Mouse (Mus musculus) intestine, embryonic 14.5 days (tissue): ENCODE data around the gene Slit3. TPM values are rescaled to one million over a fixed set of nuclear protein-coding genes. Genes with fewer than 3 reads are reported as not detected.

Experiments
- ATAC-seq: fragments of 200-750 bp; cut with Nextera tagmentation; replicated peaks from 2 replicates; pipeline ENCODE4 v1.8.0; 2017; ENCODE audit warnings: low read depth, moderate number of reproducible peaks, moderate TSS enrichment, moderate library complexity; ENCODE audit not compliant: low FRiP score, low TSS enrichment
- DNase-seq: peaks from one replicate; pipeline ENCODE4 v3.0.0-alpha.2; 2018; ENCODE audit warnings: low spot score
- H3K27ac ChIP-seq: fragments of 300-500 bp; sonication (generic); 2 replicates; pipeline ENCODE4 v1.5.1; 2014; ENCODE audit warnings: low read depth, mild to moderate bottlenecking, control low read depth
- H3K27me3 ChIP-seq: fragments of 300-500 bp; sonication (generic); replicated peaks from 2 replicates; pipeline ENCODE4 v1.6.1; 2014; ENCODE audit warnings: low read length, control low read depth; ENCODE audit not compliant: control insufficient read depth, insufficient read depth
- H3K36me3 ChIP-seq: fragments of 300-500 bp; sonication (generic); 2 replicates; pipeline ENCODE4 v1.6.1; 2014; ENCODE audit warnings: low read length, control low read depth; ENCODE audit not compliant: control insufficient read depth, insufficient read depth
- H3K4me1 ChIP-seq: fragments of 300-500 bp; sonication (generic); replicated peaks from 2 replicates; pipeline ENCODE4 v1.6.1; 2014; ENCODE audit warnings: low read length, control low read depth, mixed read lengths; ENCODE audit not compliant: control insufficient read depth, insufficient read depth
- H3K4me2 ChIP-seq: fragments of 300-500 bp; sonication (generic); 2 replicates; pipeline ENCODE4 v1.6.1; 2014; ENCODE audit warnings: low read length
- H3K4me3 ChIP-seq: fragments of 300-500 bp; sonication (generic); 2 replicates; pipeline ENCODE4 v1.5.1; 2014; ENCODE audit warnings: low read depth, low read length, control low read depth, mixed read lengths
- H3K9ac ChIP-seq: fragments of 300-500 bp; sonication (generic); 2 replicates; pipeline ENCODE4 v1.6.1; 2014; ENCODE audit warnings: mild to moderate bottlenecking, low read length
- H3K9me3 ChIP-seq: fragments of 300-500 bp; sonication (generic); 2 replicates; pipeline ENCODE4 v1.6.1; 2016; ENCODE audit warnings: low read length, control low read depth; ENCODE audit not compliant: control insufficient read depth
- WGBS: fragments of 180-500 bp; shearing (Covaris S2); extraction: QIAGEN DNeasy Blood & Tissue Kit; methylation state at CpG from one replicate; pipeline ENCODE4 v1.1.7; 2014; 5-methylcytosine and 5-hydroxymethylcytosine counted together
- polyA plus RNA-seq: library from polyadenylated mRNA; unstranded; fragments of >200 nt; fragmentation: Nextera tagmentation; extraction: Ambion mirVana; gene quantifications from 2 replicates; pipeline ENCODE4 v1.2.1, GENCODE M21; 2014

Gene Slit3
- polyA plus RNA-seq, 1 experiment from 2014 or later: 27.6 TPM

- Histone ChIP-seq H3K27ac (no peak overlapping the region; the same call in 1 of the 2 replicates), H3K4me3 (no peak overlapping the region), H3K4me1 (peaks cover 29% of the 10 kb centered on the region), H3K9ac (no peak overlapping the region), H3K27me3 (no peaks in the 10 kb centered on the region), H3K4me2 (no peak overlapping the region), H3K9me3 (no peaks in the 10 kb centered on the region), H3K36me3 (no peaks in the 10 kb centered on the region)
- DNase-seq (no peak), ATAC-seq (peak; percentile 53; the same call in 1 of the 2 replicates)
- 38% methylated on average over 10 of the region's 10 CpGs for WGBS
Observed at GRCm38 (mm10) chr11:35601652-35602240, 480.7 kb downstream of the Slit3 start.

- Histone ChIP-seq H3K9ac (no peak overlapping the region), H3K36me3 (no peaks in the 10 kb centered on the region), H3K4me2 (no peak overlapping the region), H3K27ac (no peak overlapping the region), H3K4me1 (peaks cover 29% of the 10 kb centered on the region), H3K4me3 (no peak overlapping the region), H3K9me3 (no peaks in the 10 kb centered on the region), H3K27me3 (no peaks in the 10 kb centered on the region)
- ATAC-seq: no peak
- DNase-seq: no peak
- 56% methylated on average over 10 of the region's 10 CpGs for WGBS
Observed at GRCm38 (mm10) chr11:35602586-35602985, 481.6 kb downstream of the Slit3 start.

GRCm38 (mm10) chr11:35603946-35604345 is 482.9 kb downstream of the Slit3 start:
- H3K36me3 ChIP-seq: no peaks in the 10 kb centered on the region
- WGBS: 85% methylated on average over 6 of the region's 6 CpGs
- H3K4me1 ChIP-seq: peaks cover 31% of the 10 kb centered on the region
- H3K9me3 ChIP-seq: no peaks in the 10 kb centered on the region
- H3K27ac ChIP-seq: no peak overlapping the region
- no peak overlapping the region for H3K4me2 ChIP-seq
- H3K4me3 ChIP-seq: no peak overlapping the region
- DNase-seq (no peak), ATAC-seq (no peak)
- H3K27me3 ChIP-seq: no peaks in the 10 kb centered on the region
- H3K9ac ChIP-seq: no peak overlapping the region

- DNase-seq: no peak
- WGBS: 47% methylated on average over 18 of the region's 18 CpGs
- H3K4me3 ChIP-seq: no peak overlapping the region
- H3K27ac ChIP-seq: peak overlapping the region; percentile 6; the same call in 1 of the 2 replicates
- H3K9ac ChIP-seq: no peak overlapping the region
- H3K27me3 ChIP-seq: no peaks in the 10 kb centered on the region
- no peaks in the 10 kb centered on the region for H3K9me3 ChIP-seq
- peaks cover 31% of the 10 kb centered on the region for H3K4me1 ChIP-seq
- no peak overlapping the region for H3K4me2 ChIP-seq
- no peaks in the 10 kb centered on the region for H3K36me3 ChIP-seq
- peak; percentile 44; the same call in 1 of the 2 replicates for ATAC-seq
Observed at GRCm38 (mm10) chr11:35604848-35605790, 484.1 kb downstream of the Slit3 start.

- ATAC-seq (no peak), DNase-seq (no peak)
- H3K27me3 ChIP-seq: no peaks in the 10 kb centered on the region
- H3K9me3 ChIP-seq: no peaks in the 10 kb centered on the region
- no peak overlapping the region for H3K4me2 ChIP-seq
- H3K4me1 ChIP-seq: peaks cover 20% of the 10 kb centered on the region
- no peak overlapping the region for H3K9ac ChIP-seq
- no peak overlapping the region for H3K4me3 ChIP-seq
- H3K36me3 ChIP-seq: 0 out of 2 replicates have a peak, but pooled peaks cover 4% of the 10 kb centered on the region
- no peak overlapping the region for H3K27ac ChIP-seq
- 81% methylated on average over 4 of the region's 4 CpGs for WGBS
Observed at GRCm38 (mm10) chr11:35607191-35607590, 486.2 kb downstream of the Slit3 start.

GRCm38 (mm10) chr11:35608794-35609193 is 487.8 kb downstream of the Slit3 start:
- DNase-seq: no peak
- 69% methylated on average over 5 of the region's 5 CpGs for WGBS
- no peaks in the 10 kb centered on the region for H3K27me3 ChIP-seq
- no peak overlapping the region for H3K27ac ChIP-seq
- H3K36me3 ChIP-seq: peaks cover 4% of the 10 kb centered on the region; the same call in 1 of the 2 replicates
- H3K4me2 ChIP-seq: no peak overlapping the region
- ATAC-seq: no peak
- H3K4me3 ChIP-seq: no peak overlapping the region
- H3K4me1 ChIP-seq: peaks cover 14% of the 10 kb centered on the region
- H3K9me3 ChIP-seq: no peaks in the 10 kb centered on the region
- H3K9ac ChIP-seq: no peak overlapping the region

GRCm38 (mm10) chr11:35612262-35612896 is 491.4 kb downstream of the Slit3 start:
- ATAC-seq: peak; percentile 68
- no peak overlapping the region for H3K27ac ChIP-seq
- H3K27me3 ChIP-seq: no peaks in the 10 kb centered on the region
- peaks cover 3% of the 10 kb centered on the region; the same call in 1 of the 2 replicates for H3K4me1 ChIP-seq
- H3K36me3 ChIP-seq: peaks cover 4% of the 10 kb centered on the region; the same call in 1 of the 2 replicates
- no peak overlapping the region for H3K9ac ChIP-seq
- no peaks in the 10 kb centered on the region for H3K9me3 ChIP-seq
- WGBS: 52% methylated on average over 13 of the region's 13 CpGs
- no peak for DNase-seq
- H3K4me2 ChIP-seq: no peak overlapping the region
- H3K4me3 ChIP-seq: no peak overlapping the region

- Histone ChIP-seq H3K4me1 (no peaks in the 10 kb centered on the region), H3K36me3 (peaks cover 4% of the 10 kb centered on the region; the same call in 1 of the 2 replicates), H3K4me2 (no peak overlapping the region), H3K27ac (no peak overlapping the region), H3K9ac (no peak overlapping the region), H3K27me3 (no peaks in the 10 kb centered on the region), H3K4me3 (no peak overlapping the region), H3K9me3 (no peaks in the 10 kb centered on the region)
- 28% methylated on average over 3 of the region's 3 CpGs for WGBS
- ATAC-seq (0 out of 2 replicates have a peak, but pooled peaks have one; percentile 42), DNase-seq (no peak)
Observed at GRCm38 (mm10) chr11:35614530-35614929, 493.5 kb downstream of the Slit3 start.
